In the genomic region with DNA sequence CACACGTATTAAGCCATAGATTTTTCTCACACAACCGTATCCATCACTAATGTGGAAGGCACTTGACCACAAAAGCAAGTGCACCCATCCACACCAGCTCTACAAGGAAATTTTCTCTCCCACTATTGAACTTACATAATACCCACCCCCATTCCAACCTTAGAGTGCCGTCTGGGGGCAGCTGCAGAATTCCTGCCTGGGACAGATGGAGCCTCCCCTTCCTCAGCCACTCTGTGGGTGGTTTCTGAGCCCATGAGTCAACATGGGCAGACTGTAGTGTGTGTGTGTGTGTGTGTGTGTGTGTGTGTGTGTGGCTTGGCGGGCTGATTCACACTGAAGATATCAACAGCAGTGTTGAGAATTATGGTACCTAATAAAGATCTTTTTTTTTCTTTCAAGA, we compare ENCODE assay signal across 8 mouse cellular contexts.
DNase-seq lines count a peak whose midpoint lies in the region; ATAC-seq lines count a peak whose summit lies in the region.
"Had no signal": no experiment of that assay in that cellular context is flagged by ENCODE, and none has a peak within 500 bp of the region (broad histone marks: within the 10 kb centered on the region; RNA-seq: fewer than 3 reads in every experiment).

No protein-coding gene starts in this region.

- 21% methylated on average over 4 of the region's 4 CpGs for WGBS in forebrain, embryonic 15.5 days
- 6% methylated on average over 4 of the region's 4 CpGs for WGBS in neural tube, embryonic 14.5 days
- 47% methylated on average over 4 of the region's 4 CpGs for WGBS in liver, embryonic 11.5 days

- no peaks in the 10 kb centered on the region for H3K9me3 ChIP-seq in forebrain, embryonic 15.5 days
- H3K9me3 ChIP-seq in neural tube, embryonic 14.5 days (ENCODE audit: control insufficient read depth, low read length), result no peaks in the 10 kb centered on the region
- H3K9me3 ChIP-seq in liver, embryonic 11.5 days (ENCODE audit: control insufficient read depth, low read length), result no peaks in the 10 kb centered on the region

- peak overlapping the region; percentile 99 for H3K27ac ChIP-seq in forebrain, embryonic 15.5 days (replicated peaks)
- peak overlapping the region; percentile 100 for H3K27ac ChIP-seq in neural tube, embryonic 14.5 days (ENCODE audit: low read depth, low read length)
- H3K27ac ChIP-seq in liver, embryonic 11.5 days (ENCODE audit: low read depth, low read length), result no peak overlapping the region
- H3K27ac ChIP-seq: liver, embryonic 14.5 days had no signal

- 0 out of 2 replicates have a peak, but pooled peaks have one; percentile 15 for ATAC-seq in forebrain, embryonic 15.5 days (replicated peaks)
- ATAC-seq in neural tube, embryonic 14.5 days (ENCODE audit: low read depth), result 0 out of 2 replicates have a peak, but pooled peaks have one; percentile 10
- ATAC-seq in liver, embryonic 11.5 days (replicated peaks; ENCODE audit: low FRiP score), result no peak

- peak overlapping the region; percentile 95 for H3K4me2 ChIP-seq in forebrain, embryonic 15.5 days (replicated peaks)
- peak overlapping the region; percentile 100 for H3K4me2 ChIP-seq in neural tube, embryonic 14.5 days (ENCODE audit: low read depth, low read length)
- H3K4me2 ChIP-seq in liver, embryonic 11.5 days, result no peak overlapping the region

- peaks cover 60% of the 10 kb centered on the region for H3K4me1 ChIP-seq in forebrain, embryonic 15.5 days
- H3K4me1 ChIP-seq in neural tube, embryonic 14.5 days (ENCODE audit: control insufficient read depth, insufficient read depth, low read length), result peaks cover 22% of the 10 kb centered on the region
- H3K4me1 ChIP-seq in liver, embryonic 11.5 days (replicated peaks; ENCODE audit: control insufficient read depth, insufficient read depth, low read length), result no peaks in the 10 kb centered on the region

- H3K27me3 ChIP-seq in forebrain, embryonic 15.5 days, result no peaks in the 10 kb centered on the region
- H3K27me3 ChIP-seq in neural tube, embryonic 14.5 days (ENCODE audit: control insufficient read depth, insufficient read depth, low read length), result no peaks in the 10 kb centered on the region
- peaks cover 55% of the 10 kb centered on the region for H3K27me3 ChIP-seq in liver, embryonic 11.5 days (replicated peaks; ENCODE audit: control insufficient read depth, insufficient read depth, low read length)

- peak overlapping the region; percentile 85 for H3K9ac ChIP-seq in forebrain, embryonic 15.5 days (replicated peaks)
- H3K9ac ChIP-seq in neural tube, embryonic 14.5 days (replicated peaks; ENCODE audit: low read depth, low read length), result peak overlapping the region; percentile 99
- H3K9ac ChIP-seq in liver, embryonic 11.5 days (ENCODE audit: low read depth, low read length), result no peak overlapping the region
- H3K9ac ChIP-seq: liver, embryonic 14.5 days had no signal

- H3K4me3 ChIP-seq in forebrain, embryonic 15.5 days, result peak overlapping the region; percentile 59
- H3K4me3 ChIP-seq in neural tube, embryonic 14.5 days (ENCODE audit: low read depth, low read length), result peak overlapping the region; percentile 55
- no peak overlapping the region for H3K4me3 ChIP-seq in liver, embryonic 11.5 days (ENCODE audit: low read depth, low read length)

- 0 out of 2 replicates have a peak, but pooled peaks cover 4% of the 10 kb centered on the region for H3K36me3 ChIP-seq in forebrain, embryonic 15.5 days
- H3K36me3 ChIP-seq in neural tube, embryonic 14.5 days (ENCODE audit: control insufficient read depth, insufficient read depth, low read length), result peaks cover 19% of the 10 kb centered on the region
- no peaks in the 10 kb centered on the region for H3K36me3 ChIP-seq in liver, embryonic 11.5 days (ENCODE audit: control insufficient read depth, insufficient read depth, low read length)

- DNase-seq in cerebellum, adult 11-12 months, result peak; percentile 76
- DNase-seq in layer of hippocampus, postnatal 10 days (ENCODE audit: low spot score in 2 of 2), result peak; percentile 53 to 65
- DNase-seq in urinary bladder, adult 2 months (ENCODE audit: low spot score), result no peak
- DNase-seq in gastrocnemius, postnatal 4 days (ENCODE audit: low spot score in 2 of 2), result no peak
- no peak for DNase-seq in liver, embryonic 11.5 days (ENCODE audit: low spot score)

Comparison
In these comparisons a context has a peak if more than half of its experiments do, and no peak if none do; other contexts are left out.
1. DNase-seq: peak in cerebellum, adult 11-12 months (single experiment) and layer of hippocampus, postnatal 10 days (2 of 2); none in urinary bladder, adult 2 months (single experiment), gastrocnemius, postnatal 4 days (0 of 2) and liver, embryonic 11.5 days (single experiment).